In genomic region chr1:74423147-74423546, GRCm38 (mm10) we compare ENCODE assay signal across 32 mouse cellular contexts. TPM values are rescaled to one million over a fixed set of nuclear protein-coding genes. Genes with fewer than 3 reads are reported as not detected.
A peak's percentile ranks its signal among the peaks of the same experiment; 100 is the strongest.
DNase-seq lines count a peak whose midpoint lies in the region; ATAC-seq lines count a peak whose summit lies in the region.
"Had no signal": no experiment of that assay in that cellular context is flagged by ENCODE, and none has a peak within 500 bp of the region (broad histone marks: within the 10 kb centered on the region; RNA-seq: fewer than 3 reads in every experiment).

No protein-coding gene starts in this region.

- H3K27me3 ChIP-seq in forebrain, embryonic 10.5 days (ENCODE audit: poor library complexity, severe bottlenecking) = no peaks in the 10 kb centered on the region
- no peaks in the 10 kb centered on the region for H3K27me3 ChIP-seq in forebrain, embryonic 13.5 days
- H3K27me3 ChIP-seq in heart, embryonic 14.5 days (ENCODE audit: control insufficient read depth, insufficient read depth, low read length) = no peaks in the 10 kb centered on the region
- H3K27me3 ChIP-seq: embryonic facial prominence, embryonic 15.5 days; forebrain, embryonic 15.5 days; hindbrain, embryonic 13.5 days; Patski had no signal

- no peak overlapping the region for H3K4me2 ChIP-seq in forebrain, embryonic 13.5 days
- H3K4me2 ChIP-seq in heart, embryonic 14.5 days (ENCODE audit: low read length) = peak overlapping the region; percentile 27; the same call in 1 of the 2 replicates
- H3K4me2 ChIP-seq: embryonic facial prominence, embryonic 15.5 days; forebrain, embryonic 15.5 days; hindbrain, embryonic 13.5 days; midbrain, embryonic 11.5 days had no signal

- intact Hi-C loops in heart, postnatal 36 days (cut with DNase I) = no loop called here

- ATAC-seq in forebrain, embryonic 13.5 days = no peak
- ATAC-seq in heart, embryonic 14.5 days (ENCODE audit: insufficient number of reproducible peaks, insufficient read depth, low FRiP score, low read depth) = no peak
- ATAC-seq: forebrain, embryonic 15.5 days; midbrain, embryonic 16.5 days; Patski had no signal

- H3K4me3 ChIP-seq in forebrain, embryonic 10.5 days = no peak overlapping the region
- H3K4me3 ChIP-seq in forebrain, embryonic 13.5 days = no peak overlapping the region
- H3K4me3 ChIP-seq in heart, embryonic 14.5 days (ENCODE audit: control insufficient read depth in 1 of 2, insufficient read depth in 1 of 2, low read depth in 1 of 2, low read length in 2 of 2) = no peak overlapping the region
- H3K4me3 ChIP-seq: embryonic facial prominence, embryonic 15.5 days; forebrain, embryonic 15.5 days; gastrocnemius, adult 2 months; heart, adult 2 months; hindbrain, embryonic 13.5 days had no signal

- H3K4me1 ChIP-seq in forebrain, embryonic 10.5 days = peaks cover 18% of the 10 kb centered on the region
- no peaks in the 10 kb centered on the region for H3K4me1 ChIP-seq in forebrain, embryonic 13.5 days
- peaks cover 17 to 18% of the 10 kb centered on the region in 2 experiments for H3K4me1 ChIP-seq in heart, embryonic 14.5 days (ENCODE audit: control insufficient read depth in 2 of 2, insufficient read depth in 2 of 2, low read length in 2 of 2)
- H3K4me1 ChIP-seq: forebrain, embryonic 15.5 days had no signal

- H3K9ac ChIP-seq in forebrain, embryonic 13.5 days = no peak overlapping the region
- no peak overlapping the region for H3K9ac ChIP-seq in heart, embryonic 14.5 days (ENCODE audit: low read length)
- H3K9ac ChIP-seq: embryonic facial prominence, embryonic 15.5 days; forebrain, embryonic 15.5 days; hindbrain, embryonic 13.5 days; liver, embryonic 14.5 days had no signal

- no peak for DNase-seq in forebrain, embryonic 10.5 days (ENCODE audit: extremely low spot score, low spot score)
- no peak for DNase-seq in heart, postnatal 36 days
- DNase-seq in ZHBTc4 (ENCODE audit: low read depth, low spot score) = peak; percentile 34
- peak; percentile 34 for DNase-seq in embryo, embryonic 11 days
- DNase-seq in urinary bladder, adult 18-20 months (ENCODE audit: low spot score in 2 of 2) = no peak
- DNase-seq: adrenal gland, postnatal 25 days; cerebellum, adult 2 months; cerebellum, postnatal 14 days; gastrocnemius, adult 2 months; gastrocnemius, postnatal 36 days; heart, adult 2 months; kidney, adult 11 months; kidney, postnatal 25 days; liver; lung, adult 2 months; right cerebral cortex, postnatal 4 days; thymus, adult 18-20 months; thymus, postnatal 25 days had no signal

- no peaks in the 10 kb centered on the region for H3K36me3 ChIP-seq in forebrain, embryonic 10.5 days (replicated peaks)
- H3K36me3 ChIP-seq in forebrain, embryonic 13.5 days (ENCODE audit: poor library complexity, severe bottlenecking) = no peaks in the 10 kb centered on the region
- H3K36me3 ChIP-seq in heart, embryonic 14.5 days (ENCODE audit: control insufficient read depth, insufficient read depth, low read length) = no peaks in the 10 kb centered on the region
- H3K36me3 ChIP-seq: embryonic facial prominence, embryonic 15.5 days; forebrain, embryonic 15.5 days; hindbrain, embryonic 13.5 days had no signal

- H3K27ac ChIP-seq in forebrain, embryonic 10.5 days = 0 out of 2 replicates have a peak overlapping the region, but pooled peaks have one; percentile 30
- H3K27ac ChIP-seq in forebrain, embryonic 13.5 days = no peak overlapping the region
- H3K27ac ChIP-seq in heart, embryonic 14.5 days (replicated peaks in 1 of 2; ENCODE audit: control insufficient read depth in 1 of 2, insufficient read depth in 1 of 2, low read depth in 2 of 2, low read length in 2 of 2) = no peak overlapping the region
- H3K27ac ChIP-seq: embryonic facial prominence, embryonic 15.5 days; forebrain, embryonic 15.5 days; gastrocnemius, adult 2 months; heart, adult 2 months; hindbrain, embryonic 13.5 days; liver, embryonic 14.5 days; stomach, postnatal 0 days had no signal

- H3K9me3 ChIP-seq in forebrain, embryonic 10.5 days = no peaks in the 10 kb centered on the region
- H3K9me3 ChIP-seq in forebrain, embryonic 13.5 days (replicated peaks) = no peaks in the 10 kb centered on the region
- H3K9me3 ChIP-seq in heart, embryonic 14.5 days (ENCODE audit: control insufficient read depth, low read length) = no peaks in the 10 kb centered on the region
- H3K9me3 ChIP-seq: embryonic facial prominence, embryonic 15.5 days; forebrain, embryonic 15.5 days; hindbrain, embryonic 13.5 days had no signal

- 43% methylated on average over 8 of the region's 8 CpGs for WGBS in forebrain, embryonic 10.5 days
- 38% methylated on average over 8 of the region's 8 CpGs for WGBS in forebrain, embryonic 13.5 days
- 12% methylated on average over 8 of the region's 8 CpGs for WGBS in heart, embryonic 14.5 days

RNA-seq across cellular contexts. Expression of gene Vil1, which starts 14.0 kb away (rescaled TPM):
- 0.12 and 0.17 TPM in 2 replicates for polyA plus RNA-seq in forebrain, embryonic 10.5 days (2016; fragmentation: Nextera tagmentation; extraction: Ambion mirVana)
- polyA plus RNA-seq in forebrain, embryonic 13.5 days (2015; fragmentation: Nextera tagmentation; extraction: Ambion mirVana) = 0.18 and 0.28 TPM in 2 replicates
- 0.27 and 0.38 TPM in 2 replicates for polyA plus RNA-seq in heart, embryonic 14.5 days (2014; fragmentation: Nextera tagmentation; extraction: Ambion mirVana)
- total RNA-seq in heart, postnatal 36 days (2021) = 1 to 10 TPM in 1 of 2 experiments, under 1 TPM in 1; 0.86 to 1.3 TPM
- total RNA-seq: gastrocnemius, adult 2 months; gastrocnemius, postnatal 36 days; megakaryocyte progenitor cell, adult 5-6 weeks; neutrophil, adult 5-6 weeks had no signal
- polyA plus RNA-seq: spleen, adult 2 months had no signal

RNA-seq across cellular contexts. Expression of gene Ctdsp1, which starts 31.8 kb away (rescaled TPM):
- 38.0 and 38.2 TPM in 2 replicates for polyA plus RNA-seq in forebrain, embryonic 10.5 days (2016; fragmentation: Nextera tagmentation; extraction: Ambion mirVana)
- polyA plus RNA-seq in forebrain, embryonic 13.5 days (2015; fragmentation: Nextera tagmentation; extraction: Ambion mirVana) = 23.6 and 26.6 TPM in 2 replicates
- polyA plus RNA-seq in heart, embryonic 14.5 days (2014; fragmentation: Nextera tagmentation; extraction: Ambion mirVana) = 67.3 and 67.8 TPM in 2 replicates
- 100 to 1,000 TPM; 127 to 133 TPM for total RNA-seq in heart, postnatal 36 days (2021)

RNA-seq across cellular contexts. Expression of gene Slc11a1, which starts 48.2 kb away (rescaled TPM):
- polyA plus RNA-seq in forebrain, embryonic 10.5 days (2016; fragmentation: Nextera tagmentation; extraction: Ambion mirVana) = 2.7 and 2.9 TPM in 2 replicates
- polyA plus RNA-seq in forebrain, embryonic 13.5 days (2015; fragmentation: Nextera tagmentation; extraction: Ambion mirVana) = 1.1 and 1.9 TPM in 2 replicates
- 4.4 and 4.9 TPM in 2 replicates for polyA plus RNA-seq in heart, embryonic 14.5 days (2014; fragmentation: Nextera tagmentation; extraction: Ambion mirVana)
- total RNA-seq in heart, postnatal 36 days (2021) = 1 to 10 TPM; 4.7 to 5.5 TPM
- total RNA-seq: MEL had no signal

Comparison
In these comparisons a context has a peak if more than half of its experiments do, and no peak if none do; other contexts are left out.
1. DNase-seq: peak in ZHBTc4 (single experiment) and embryo, embryonic 11 days (single experiment); none in forebrain, embryonic 10.5 days (single experiment), heart, postnatal 36 days (0 of 2) and urinary bladder, adult 18-20 months (0 of 2).